Mouse (Mus musculus) induced T-regulatory cell, adult 2 months (primary cell): ENCODE data around the gene Plekhg1.
A peak's percentile ranks its signal among the peaks of the same experiment; 100 is the strongest.

Experiments
- DNase-seq: peaks from one replicate; pipeline ENCODE4 v3.0.0-alpha.2; 2012; ENCODE audit warnings: low read depth

Gene Plekhg1

GRCm38 (mm10) chr10:3958591-3958990 lies 218.4 kb downstream of the Plekhg1 start:
- DNase-seq: peak; percentile 38

GRCm38 (mm10) chr10:3969026-3969425 lies 228.9 kb downstream of the Plekhg1 start:
- no peak for DNase-seq

GRCm38 (mm10) chr10:3972237-3972636 lies 232.1 kb downstream of the Plekhg1 start:
- DNase-seq: no peak

GRCm38 (mm10) chr10:3972981-3973588 lies 232.9 kb downstream of the Plekhg1 start, which contains the start of gene Mthfd1l:
Mthfd1l (plus strand) TSS chr10:3973118.
- DNase-seq: peak; percentile 94

- DNase-seq: peak; percentile 94
These were observed 233.5 kb downstream of the Plekhg1 start for GRCm38 (mm10) chr10:3973589-3974070.

GRCm38 (mm10) chr10:3974380-3974779 lies 234.2 kb downstream of the Plekhg1 start:
- DNase-seq: no peak

- no peak for DNase-seq
These were observed 235.9 kb downstream of the Plekhg1 start for GRCm38 (mm10) chr10:3975898-3976622.

GRCm38 (mm10) chr10:3976623-3977010 lies 236.5 kb downstream of the Plekhg1 start:
- DNase-seq: no peak

- no peak for DNase-seq
These were observed 238.2 kb downstream of the Plekhg1 start for GRCm38 (mm10) chr10:3978326-3978725.

GRCm38 (mm10) chr10:3978792-3979488 lies 238.8 kb downstream of the Plekhg1 start:
- no peak for DNase-seq

GRCm38 (mm10) chr10:3980231-3980630 lies 240.1 kb downstream of the Plekhg1 start:
- DNase-seq: no peak

GRCm38 (mm10) chr10:3990295-3990883 lies 250.2 kb downstream of the Plekhg1 start:
- DNase-seq: no peak

GRCm38 (mm10) chr10:3993365-3994102 lies 253.4 kb downstream of the Plekhg1 start:
- no peak for DNase-seq

GRCm38 (mm10) chr10:3995277-3995676 lies 255.1 kb downstream of the Plekhg1 start:
- peak; percentile 49 for DNase-seq

GRCm38 (mm10) chr10:3996170-3996876 lies 256.2 kb downstream of the Plekhg1 start:
- peak; percentile 79 for DNase-seq

GRCm38 (mm10) chr10:3997851-3998426 lies 257.8 kb downstream of the Plekhg1 start:
- no peak for DNase-seq

GRCm38 (mm10) chr10:4002711-4003110 lies 262.5 kb downstream of the Plekhg1 start:
- DNase-seq: no peak

GRCm38 (mm10) chr10:4005191-4005590 lies 265.0 kb downstream of the Plekhg1 start:
- DNase-seq: no peak

- DNase-seq: no peak
These were observed 266.3 kb downstream of the Plekhg1 start for GRCm38 (mm10) chr10:4006296-4007015.
